Mouse (Mus musculus) T-helper 17 cell (primary cell): ENCODE data around the gene Plac8.

ENCODE experiments used
- in situ Hi-C, 2 experiments: fragments of 300-600 bp; cut with MboI, MseI; formaldehyde crosslinking; loops; 1 replicate in 1 of 2; 2 replicates in 1 of 2; pipeline ENCODE4 v1.15.1; 2025; ENCODE audit warnings: high pct_unique_total_duplicates in 2 of 2

The Plac8 gene

DNA sequence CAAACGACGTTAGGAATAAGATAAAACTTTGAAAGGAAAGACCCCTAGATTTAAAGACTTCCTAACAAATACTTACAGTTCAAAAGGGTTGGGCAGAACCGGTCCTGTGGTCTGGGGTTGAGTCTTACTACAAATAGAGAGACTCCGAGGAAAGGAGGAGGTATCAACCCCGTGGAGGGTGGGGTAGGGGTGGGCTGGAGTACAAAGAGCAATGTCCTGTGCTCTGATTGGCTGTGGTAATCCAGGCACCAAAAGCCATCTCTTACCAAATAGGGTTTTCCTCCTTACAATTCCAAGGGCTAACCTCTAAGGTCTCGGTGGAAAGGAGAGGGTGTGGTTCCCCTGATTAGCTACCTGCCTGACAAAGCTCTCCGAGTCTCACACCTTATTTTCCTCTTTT lies at the start of gene Plac8:
Gene Plac8, minus strand, starts transcription at position 177 of the 400 bp plus-strand sequence.
- in situ Hi-C loops = loop anchor here (5.0 to 10.0 kb wide), 2 partner anchors 90 to 343 kb away; no protein-coding TSS in a partner anchor

DNA sequence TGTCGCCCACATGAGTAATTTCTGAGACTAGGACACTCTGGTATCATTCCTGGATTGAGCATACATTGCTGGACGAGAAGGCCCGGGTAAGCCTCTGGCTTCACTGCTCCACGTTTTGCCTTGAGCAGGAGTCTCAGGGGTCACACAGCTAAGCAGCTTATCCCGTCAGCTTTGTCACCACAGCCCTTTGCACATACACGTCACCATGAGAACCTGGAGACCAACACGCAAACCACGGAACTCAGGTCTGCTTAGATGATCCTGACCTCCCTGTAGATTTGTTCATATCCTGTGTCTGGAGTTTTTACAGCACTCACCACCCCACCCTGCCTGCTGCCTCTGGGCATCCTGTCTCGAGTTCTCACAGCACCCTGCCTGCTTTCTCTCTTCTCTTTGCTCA lies 48.9 kb upstream of the Plac8 start:
- in situ Hi-C loops = no loop called here

DNA sequence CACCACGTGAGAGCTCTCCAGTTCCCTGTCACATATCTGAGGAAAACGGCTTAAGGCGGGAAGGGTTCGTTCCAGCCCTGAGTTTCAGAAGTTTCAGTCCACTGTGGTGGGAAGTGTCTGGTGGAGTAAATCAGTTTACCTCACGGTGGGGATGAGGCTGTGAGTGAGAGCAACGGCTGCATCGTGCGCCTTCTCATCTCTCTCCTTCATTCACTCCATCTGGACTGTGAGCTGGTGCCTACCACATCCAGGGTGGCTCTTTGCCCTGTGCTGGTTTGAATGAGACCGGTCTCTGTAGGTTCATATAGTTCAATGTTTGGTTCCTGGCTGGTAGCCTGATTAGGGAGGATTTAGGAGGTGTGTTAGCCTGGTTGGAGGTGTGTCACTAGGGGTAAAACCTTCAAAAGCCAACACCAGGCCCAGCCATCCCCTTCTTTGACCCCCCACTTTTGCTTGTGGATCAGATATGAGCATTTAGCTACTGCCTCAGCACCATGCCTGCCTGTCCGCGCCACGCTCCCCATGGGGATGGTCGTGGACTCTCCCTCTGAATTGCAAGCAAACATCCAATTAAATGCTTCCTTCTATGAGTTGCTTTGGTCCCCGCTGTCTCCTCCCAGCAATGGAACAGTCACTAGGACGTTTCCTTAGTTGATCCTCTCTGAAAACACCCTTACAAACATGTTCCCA lies 47.7 kb upstream of the Plac8 start:
- in situ Hi-C loops = no loop called here

DNA sequence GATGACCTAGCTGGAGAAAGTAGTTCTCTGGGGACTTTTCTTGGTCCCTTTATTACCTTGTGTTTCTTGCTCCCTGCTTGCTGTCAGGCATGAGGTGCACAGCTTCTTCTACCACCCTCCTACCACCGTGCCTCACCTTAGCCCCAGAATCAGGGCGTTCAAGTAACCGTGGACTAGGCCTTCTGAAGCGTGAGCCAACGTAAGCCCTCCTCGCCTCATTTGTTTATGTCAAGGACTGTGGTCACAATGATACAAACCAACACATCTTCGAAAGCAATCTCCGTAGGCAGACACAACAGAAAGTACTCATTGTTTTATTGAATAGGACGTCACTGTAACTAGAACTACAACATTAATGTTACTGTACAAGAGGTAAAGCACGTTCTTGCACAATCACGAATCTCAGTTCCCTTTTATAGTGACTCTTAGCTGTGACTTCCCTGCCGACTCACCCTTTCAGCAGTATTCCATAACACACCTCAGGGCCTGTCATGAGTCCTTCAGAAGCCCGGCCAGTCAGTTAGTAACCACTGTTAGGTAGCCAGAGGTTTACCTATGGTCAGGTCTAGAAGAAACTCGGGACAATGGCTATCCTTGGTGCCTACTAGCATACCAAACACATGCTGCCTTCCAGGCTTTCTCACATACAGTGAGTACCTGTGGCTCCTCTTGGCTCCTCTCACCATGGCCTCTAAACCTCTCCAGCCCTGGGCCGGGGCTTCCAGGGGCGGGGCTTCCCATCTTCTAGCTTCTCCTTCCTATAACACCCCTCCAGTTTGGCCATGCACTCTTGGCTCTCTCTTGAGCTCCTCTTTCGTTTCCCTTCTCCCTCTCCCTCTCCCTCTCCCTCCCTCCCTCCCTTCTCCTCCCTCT lies 42.1 kb upstream of the Plac8 start:
- in situ Hi-C loops = no loop called here

DNA sequence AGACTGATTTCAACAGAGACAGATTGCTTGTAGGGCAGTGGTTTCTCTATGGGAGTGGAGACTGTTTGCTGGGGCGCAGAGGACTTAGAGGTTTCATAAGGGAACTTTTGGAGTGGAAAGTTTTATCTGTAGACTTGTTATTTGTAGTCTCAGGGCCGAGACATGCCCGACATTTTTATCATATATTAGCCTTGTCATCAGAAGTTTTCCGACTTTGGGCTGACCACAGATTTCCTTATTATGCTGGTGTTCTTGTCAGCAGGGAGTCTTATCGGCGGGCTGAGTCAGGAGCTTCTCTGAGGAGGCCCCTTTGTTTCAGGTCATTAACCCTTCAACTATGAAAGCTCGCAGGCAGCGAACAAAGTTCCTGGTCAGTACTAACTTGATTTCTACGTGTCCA lies 35.8 kb upstream of the Plac8 start:
- in situ Hi-C loops = no loop called here

DNA sequence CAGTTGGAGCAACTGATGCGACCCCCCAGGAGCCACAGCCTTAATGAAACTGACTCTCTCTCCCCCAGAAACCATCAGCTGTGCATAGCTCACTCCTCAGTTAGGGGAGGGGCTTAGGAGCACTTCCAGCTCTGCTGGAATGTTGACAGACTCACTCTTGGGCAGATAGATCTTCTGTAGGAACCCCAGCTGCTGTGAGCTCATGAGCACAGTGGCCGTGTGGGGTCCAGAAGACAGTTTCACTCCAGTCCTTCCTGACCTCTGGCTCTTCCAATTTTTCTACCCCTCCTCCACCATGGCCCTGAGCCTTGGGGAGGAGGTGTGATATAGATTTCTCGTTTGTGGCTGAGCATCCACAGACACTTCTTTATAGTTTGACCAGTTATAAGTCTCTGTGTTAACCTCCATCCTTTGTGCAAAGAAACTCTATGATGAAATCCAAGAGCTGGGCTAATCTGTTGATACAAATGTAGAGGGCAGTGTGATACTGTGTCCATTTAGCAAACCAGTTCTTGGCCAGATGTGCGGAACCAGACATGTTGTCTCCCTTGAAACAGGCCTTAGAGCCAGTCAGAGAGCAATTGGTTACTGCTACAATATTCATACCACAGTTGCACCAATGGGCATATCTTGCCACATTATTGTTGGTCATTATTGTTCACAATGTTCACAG lies 35.2 kb upstream of the Plac8 start:
- in situ Hi-C loops = no loop called here

DNA sequence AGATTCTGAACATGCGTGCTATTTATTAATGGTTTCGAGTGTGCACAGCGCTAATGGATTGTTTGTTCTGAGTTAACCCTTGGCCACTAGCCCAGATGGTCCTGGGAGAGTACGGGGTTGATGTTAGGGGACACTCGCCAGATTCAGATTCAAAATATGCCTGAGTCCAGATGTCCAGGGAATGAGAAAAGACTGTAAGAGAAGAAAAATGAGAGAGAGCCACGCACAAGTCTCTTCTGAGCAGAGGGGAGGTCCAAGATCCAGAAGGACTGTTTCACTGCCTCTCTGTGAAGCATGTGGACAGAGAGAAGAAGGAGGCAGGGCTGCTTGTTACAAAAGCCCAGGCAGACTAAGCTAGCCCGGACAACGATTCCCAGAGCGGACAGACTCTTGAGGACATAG lies 33.8 kb upstream of the Plac8 start:
- in situ Hi-C loops = no loop called here

DNA sequence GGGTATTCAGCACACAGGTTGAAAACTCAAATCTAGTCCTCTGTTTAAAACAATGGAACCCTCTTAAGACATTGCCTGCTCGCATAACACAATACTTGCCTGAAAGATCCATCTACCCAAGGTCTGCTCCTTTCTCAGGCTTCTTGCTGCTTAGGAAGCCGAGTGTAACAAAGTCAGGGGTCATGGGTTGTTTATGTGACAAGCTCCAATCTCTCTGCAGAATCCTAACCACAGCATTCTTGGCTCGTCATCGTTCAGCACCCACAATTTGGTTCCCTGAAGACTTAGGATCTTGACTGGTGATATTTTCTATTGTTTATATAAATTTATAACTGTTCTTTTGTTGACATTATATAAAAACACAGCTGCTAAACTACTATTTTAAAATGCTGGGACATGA lies 32.0 kb upstream of the Plac8 start:
- in situ Hi-C loops = no loop called here

DNA sequence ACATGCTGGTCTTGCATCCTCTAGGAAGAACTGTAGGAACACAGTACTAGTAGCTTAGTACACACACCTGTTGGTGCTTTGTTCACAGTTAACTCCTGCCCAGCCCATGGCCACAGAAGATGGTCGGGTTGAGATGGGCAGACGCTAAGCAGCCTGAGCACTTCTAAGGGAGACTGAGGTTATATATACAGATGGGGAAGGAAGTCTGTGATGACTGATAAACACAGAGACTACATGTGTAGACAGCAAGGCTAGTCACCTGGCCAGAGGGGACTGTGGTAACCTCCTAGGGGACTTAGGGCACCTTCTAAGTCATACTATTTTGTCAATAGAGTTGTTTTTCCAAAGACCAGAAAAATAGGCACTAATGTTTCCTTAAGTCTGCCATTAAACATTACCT lies 29.8 kb upstream of the Plac8 start:
- in situ Hi-C loops = no loop called here

DNA sequence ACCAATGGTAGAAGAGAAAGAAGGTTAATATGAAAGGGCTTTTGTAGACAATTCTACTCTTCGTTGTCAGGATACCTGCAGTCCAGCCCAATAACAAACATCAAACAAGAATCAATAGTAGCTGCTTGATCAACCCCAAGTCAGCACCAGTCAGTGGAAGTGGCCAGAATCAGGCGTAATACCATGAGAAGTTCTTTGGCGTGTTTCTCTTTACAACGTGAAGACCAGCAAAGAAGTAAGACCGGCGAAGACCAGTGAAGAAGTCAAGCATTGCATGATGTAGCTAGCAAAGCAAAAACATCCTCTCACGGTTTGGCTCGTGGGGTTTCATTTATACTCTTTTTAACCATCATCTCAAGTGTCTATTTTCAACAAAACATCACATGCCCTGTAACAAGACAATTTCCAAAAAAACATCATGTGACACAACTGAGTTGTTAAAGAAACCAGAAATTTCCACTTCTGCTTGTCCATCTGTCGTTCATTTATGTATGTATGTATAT lies 27.0 kb upstream of the Plac8 start:
- in situ Hi-C loops = loop anchor here in 1 of 2 experiments (25.0 kb wide), 1 partner anchor 962 kb away; no protein-coding TSS in a partner anchor

DNA sequence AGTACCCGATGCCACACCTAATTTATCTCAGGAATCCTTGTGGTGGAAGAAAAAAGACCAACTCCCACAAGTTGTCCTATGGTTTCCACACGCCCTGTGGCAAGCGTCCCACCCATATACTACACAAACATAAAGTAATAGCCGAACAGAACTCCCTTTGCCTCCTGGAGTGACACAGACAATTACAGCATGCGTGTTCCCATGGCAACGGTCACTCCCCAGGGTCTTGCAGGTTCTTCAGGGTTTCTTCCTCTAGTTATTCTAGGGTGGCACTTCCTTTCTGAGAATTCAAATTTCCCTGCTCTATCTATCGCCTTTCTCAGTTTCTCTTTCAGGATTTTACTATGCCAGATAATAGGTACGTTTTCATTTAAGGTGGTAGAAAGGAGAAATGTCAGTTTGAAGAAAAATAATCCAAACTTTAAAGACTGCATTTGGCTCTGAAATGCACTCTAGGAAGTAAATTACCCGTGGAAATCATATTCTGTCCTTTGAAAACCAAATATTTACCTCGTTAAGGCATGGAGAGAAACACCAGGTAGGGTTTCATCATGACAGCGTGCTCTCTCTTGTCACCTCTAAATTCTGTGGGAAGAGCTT lies 25.9 kb upstream of the Plac8 start:
- in situ Hi-C loops = loop anchor here in 1 of 2 experiments (25.0 kb wide), 1 partner anchor 961 kb away; no protein-coding TSS in a partner anchor

DNA sequence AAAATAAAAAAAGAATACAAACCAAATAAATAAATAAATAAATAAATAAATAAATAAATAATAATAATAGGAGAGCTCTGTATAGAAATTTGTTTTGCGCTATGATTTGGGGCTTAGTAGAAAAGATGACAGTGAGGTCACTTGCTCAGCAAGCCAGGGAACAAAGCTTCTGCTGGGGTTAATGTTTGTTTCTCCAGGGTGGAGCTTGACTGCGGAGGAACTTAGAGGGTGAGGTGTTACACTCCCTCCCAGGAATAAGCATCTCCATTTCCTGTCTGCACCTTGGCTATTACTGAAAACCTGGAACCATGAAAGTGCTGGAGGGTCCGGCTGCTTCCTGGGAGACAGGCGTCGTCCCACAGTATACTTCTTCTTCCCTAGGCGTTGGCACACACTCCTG lies 24.0 kb upstream of the Plac8 start:
- in situ Hi-C loops = loop anchor here in 1 of 2 experiments (25.0 kb wide), 1 partner anchor 959 kb away; no protein-coding TSS in a partner anchor

DNA sequence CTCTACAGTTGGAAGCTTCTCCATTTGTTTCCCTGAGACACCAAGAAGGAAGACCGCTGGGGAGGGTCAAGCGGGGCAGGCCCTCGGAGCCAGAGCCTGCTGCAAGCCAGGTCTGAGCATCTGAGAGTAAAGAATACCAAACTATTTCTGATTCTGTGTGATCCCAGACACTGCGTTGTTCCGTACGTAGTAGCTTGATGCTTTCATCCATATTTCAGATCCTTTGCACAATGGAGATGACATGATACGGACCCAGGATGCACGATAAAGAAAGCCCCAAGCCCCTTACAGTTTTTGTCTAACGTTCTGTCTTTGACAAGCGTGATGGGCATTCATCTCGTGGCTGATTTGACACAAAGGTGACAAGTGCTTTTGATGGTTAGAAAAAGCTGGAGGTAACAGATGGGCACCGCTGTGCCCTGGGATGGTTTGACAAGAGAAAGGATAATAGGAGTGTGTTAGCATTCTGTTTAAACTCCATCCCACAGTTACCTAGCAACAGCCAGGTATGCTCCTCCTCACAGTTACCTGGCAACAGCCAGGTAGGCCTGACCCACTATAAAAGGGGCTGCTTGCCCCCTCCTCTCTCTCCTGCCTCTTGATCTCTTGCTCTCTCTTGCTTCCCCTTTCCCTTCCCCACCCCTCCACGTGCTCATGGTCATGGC lies 22.9 kb upstream of the Plac8 start:
- in situ Hi-C loops = loop anchor here in 1 of 2 experiments (25.0 kb wide), 1 partner anchor 958 kb away; no protein-coding TSS in a partner anchor

DNA sequence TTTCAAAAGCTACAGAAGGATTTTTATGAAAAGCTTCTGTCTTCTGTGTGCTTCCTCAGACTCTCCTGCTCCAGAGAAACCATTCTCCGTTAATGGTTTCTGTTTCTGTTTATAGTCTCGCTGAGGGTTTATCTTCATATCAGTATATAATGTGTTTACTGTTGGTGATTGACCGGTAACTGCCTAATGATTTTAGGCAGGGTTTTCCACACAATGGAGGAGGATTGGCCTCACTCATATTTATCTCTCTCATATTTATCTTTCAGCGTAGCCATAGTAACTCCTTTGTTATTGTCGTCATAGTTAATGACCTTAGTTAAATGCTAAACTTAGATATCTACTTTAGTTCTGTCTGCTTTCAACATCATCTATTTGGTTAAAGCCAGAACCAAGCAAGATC lies 18.5 kb upstream of the Plac8 start:
- in situ Hi-C loops = loop anchor here in 1 of 2 experiments (25.0 kb wide), 1 partner anchor 953 kb away; no protein-coding TSS in a partner anchor

DNA sequence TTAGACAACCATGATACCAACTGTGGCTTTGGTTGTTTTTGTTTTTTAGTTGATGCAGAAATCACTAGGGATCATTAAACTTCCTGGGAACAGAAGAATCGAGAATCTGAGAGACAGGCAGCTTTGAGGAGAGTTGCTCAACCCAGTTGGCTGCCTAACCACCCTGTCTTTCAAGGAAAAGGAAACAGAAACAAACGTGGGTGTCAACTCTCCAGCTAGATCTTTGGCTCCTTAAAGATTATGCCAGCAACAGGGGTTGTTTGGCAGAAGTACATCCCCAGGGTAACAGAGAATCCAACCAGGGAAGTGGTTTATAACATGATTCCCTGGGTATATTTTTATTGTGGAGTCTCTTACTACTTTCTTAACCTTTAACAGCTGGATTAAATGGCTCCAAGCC lies 15.6 kb upstream of the Plac8 start:
- in situ Hi-C loops = loop anchor here in 1 of 2 experiments (25.0 kb wide), 1 partner anchor 950 kb away; no protein-coding TSS in a partner anchor

DNA sequence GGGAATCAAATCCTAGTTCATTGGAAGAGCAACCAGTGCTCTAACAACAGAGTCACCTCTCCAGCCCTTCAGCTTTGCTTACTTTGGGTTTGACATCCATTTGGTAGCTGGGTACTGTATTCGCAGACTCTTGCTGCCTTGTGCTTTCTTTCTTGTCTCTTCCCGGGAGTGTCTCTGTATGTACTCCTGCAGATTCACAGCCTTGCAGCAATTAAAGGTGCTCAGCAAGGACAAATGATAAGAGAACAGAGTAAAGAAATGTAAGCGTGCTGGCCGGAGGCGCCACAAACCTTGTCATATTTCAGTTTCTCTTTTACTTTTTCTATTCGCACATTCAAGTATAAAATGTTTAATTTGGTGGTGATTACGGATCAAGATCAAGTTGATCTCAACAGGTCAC lies 15.1 kb upstream of the Plac8 start:
- in situ Hi-C loops = loop anchor here in 1 of 2 experiments (25.0 kb wide), 1 partner anchor 950 kb away; no protein-coding TSS in a partner anchor

DNA sequence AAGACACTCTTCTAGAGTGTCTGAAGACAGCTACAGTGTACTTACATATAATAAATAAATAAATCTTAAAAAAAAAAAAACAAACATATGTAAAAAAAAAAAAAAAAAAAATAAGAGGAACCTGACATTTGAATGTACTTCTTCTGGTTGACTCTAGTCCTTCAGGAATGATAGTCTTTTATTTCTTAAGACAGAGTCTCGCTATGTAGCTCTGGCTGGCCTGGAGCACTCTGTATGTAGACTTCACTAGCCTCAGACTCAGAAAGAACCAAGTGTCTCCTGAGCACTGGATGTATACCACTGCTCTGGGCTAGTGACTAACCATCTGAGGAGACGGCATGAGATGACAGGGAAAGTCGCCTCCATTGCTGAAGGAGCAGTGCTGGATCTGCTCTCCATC lies 13.6 kb upstream of the Plac8 start:
- in situ Hi-C loops = loop anchor here in 1 of 2 experiments (25.0 kb wide), 1 partner anchor 948 kb away; no protein-coding TSS in a partner anchor

DNA sequence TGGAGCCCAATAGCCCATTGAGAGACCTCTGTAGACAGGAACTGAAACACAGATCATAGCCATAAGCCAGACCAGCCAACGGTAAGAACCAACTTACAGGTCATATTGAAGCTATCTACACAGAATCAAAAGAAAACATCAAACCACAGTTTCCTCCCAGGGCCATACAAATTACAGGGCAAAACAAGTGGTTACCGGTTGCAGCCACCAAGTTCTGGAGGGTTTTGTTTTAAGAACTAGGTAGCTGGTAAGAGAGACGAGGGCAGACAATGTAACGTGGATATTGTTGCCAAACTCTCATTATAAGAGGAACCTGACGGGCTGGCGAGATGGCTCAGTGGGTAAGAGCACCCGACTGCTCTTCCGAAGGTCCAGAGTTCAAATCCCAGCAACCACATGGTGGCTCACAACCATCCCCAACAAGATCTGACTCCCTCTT lies 13.2 kb upstream of the Plac8 start:
- in situ Hi-C loops = loop anchor here in 1 of 2 experiments (25.0 kb wide), 1 partner anchor 948 kb away; no protein-coding TSS in a partner anchor

DNA sequence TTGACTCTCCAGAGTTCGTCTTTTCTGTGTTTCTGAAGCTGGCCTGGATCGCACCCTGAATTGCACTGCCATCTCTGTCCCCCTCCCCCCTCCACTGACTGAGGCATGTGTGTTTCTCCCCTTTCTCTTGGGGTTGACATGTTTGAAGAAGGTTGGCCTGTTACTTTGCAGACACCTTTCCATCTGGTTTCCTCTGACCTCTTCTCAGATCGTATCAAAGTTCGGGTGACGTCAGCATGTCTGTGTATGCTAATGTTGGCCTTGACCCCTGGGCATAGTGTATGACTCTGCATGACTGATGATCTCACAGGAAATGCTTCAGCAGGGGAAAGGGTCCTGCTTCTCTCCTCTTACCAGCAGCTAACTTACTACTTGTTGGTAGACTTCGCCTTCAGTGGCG lies 11.0 kb upstream of the Plac8 start:
- in situ Hi-C loops = loop anchor here in 1 of 2 experiments (25.0 kb wide), 1 partner anchor 946 kb away; no protein-coding TSS in a partner anchor

DNA sequence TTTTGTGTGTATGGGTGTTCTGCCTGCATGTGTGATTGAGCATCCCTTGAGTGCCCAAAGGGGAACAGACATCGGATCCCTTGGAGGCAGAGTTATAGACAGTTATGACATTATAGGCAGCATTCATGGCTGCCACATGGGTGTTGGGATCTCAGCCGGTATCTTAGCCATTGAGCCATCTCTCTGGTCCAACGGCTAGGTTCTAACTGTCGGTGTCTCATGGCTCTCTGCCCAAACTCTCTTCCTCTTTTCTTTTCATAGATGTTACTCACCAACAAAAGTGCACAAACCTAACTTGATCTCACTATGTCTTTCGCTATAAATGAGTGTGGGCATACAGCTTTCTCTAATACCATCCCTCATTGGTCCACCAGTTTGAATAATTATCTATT lies 10.4 kb upstream of the Plac8 start:
- in situ Hi-C loops = loop anchor here in 1 of 2 experiments (25.0 kb wide), 1 partner anchor 945 kb away; no protein-coding TSS in a partner anchor
